Mouse (Mus musculus) cerebellum, postnatal 36 days (tissue): ENCODE measurements around the gene Snai3.

Source experiments
- DNase-seq, 2 experiments: peaks; one replicate each; pipeline ENCODE4 v3.0.0; 2021 to 2022; ENCODE audit warnings: mixed read lengths in 2 of 2

Gene Snai3

DNA sequence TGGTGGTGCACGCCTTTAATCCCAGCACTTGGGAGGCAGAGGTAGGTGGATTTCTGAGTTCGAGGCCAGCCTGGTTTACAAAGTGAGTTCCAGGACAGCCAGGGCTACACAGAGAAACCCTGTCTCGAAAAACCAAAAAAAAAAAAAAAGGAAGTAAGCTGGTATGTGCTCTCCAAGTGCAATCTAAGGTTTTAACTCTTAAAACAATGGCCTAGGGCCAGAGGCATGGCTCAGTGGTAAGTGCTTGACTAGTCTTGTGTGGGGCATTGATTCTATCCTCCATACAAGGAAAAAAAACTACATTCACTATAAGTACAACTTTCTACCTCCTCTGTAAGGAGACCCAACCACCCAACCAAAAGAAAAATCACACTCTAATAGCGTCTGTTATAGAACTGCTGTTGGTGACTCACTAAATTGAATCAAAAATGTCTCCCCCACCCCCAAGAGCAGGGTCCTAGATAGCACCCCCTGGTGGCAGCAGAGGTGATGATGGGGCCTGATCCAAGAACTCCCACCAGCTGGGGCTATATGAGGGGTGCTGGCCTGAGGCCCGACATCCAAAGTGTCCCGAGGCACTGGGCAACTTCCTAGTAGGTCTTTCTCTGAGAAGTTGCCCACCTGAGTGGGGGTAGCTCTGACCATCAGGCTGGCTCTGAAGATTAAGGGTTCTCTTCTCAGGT, 1.2 kb downstream of the Snai3 start:
- no peak for DNase-seq

DNA sequence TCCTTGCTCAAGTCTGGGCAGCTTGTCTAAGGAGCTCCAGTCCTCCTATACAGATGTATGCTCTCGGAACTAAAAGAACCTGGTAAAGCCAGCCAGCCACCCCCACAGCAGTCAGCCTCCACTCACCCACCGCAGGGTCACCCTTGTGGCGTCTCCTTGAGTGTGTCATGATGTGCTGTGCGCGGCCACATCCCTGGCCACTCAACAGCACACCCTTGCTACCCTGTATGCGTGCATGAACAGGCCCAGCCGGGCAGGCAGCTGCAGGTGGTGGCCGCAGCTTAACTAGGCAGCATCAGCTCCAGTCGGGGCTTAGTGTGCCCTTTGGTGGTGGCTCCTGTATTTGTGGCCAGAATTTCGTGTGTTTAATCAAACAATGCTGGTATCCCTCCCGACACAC, 3.4 kb downstream of the Snai3 start:
- DNase-seq = no peak

DNA sequence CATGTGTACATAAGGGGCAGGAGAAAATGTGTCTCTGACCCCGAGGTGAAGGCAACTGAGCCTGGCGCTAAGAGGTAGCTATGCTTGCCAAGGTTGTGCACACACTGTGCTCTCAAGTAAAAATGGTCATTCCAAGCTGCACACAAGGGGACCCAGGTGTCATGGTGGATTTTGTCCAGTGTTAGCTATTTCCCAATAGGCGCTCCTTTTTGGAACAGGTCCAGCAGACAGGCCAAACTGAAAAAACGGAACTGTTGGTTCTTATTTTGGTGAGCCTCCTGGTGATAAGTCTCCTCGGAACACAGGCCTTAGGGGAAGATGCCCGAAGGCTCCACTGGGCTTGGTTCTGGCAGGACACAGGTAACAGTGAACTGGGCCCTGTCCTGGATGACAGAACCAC, 6.1 kb downstream of the Snai3 start:
- no peak for DNase-seq

DNA sequence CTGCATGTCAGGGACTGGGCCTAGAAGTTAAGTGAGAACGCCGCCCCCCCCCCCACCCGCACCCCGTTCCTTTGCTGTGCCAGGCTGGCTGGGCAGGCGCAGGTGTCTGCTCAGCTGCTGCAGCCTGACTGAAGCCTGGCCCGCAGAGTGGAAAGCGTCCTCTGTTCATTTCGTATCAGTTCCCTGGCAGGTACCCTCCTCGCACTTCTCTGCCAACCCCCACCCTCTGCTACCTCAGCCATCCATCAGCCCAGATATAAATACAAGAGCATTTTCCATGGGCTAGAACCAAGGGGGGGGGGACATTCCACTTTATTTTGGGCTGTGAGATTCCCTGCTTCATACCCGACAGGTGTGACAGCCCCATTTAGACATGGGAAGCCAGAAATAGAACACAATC, 8.4 kb downstream of the Snai3 start:
- DNase-seq = no peak

DNA sequence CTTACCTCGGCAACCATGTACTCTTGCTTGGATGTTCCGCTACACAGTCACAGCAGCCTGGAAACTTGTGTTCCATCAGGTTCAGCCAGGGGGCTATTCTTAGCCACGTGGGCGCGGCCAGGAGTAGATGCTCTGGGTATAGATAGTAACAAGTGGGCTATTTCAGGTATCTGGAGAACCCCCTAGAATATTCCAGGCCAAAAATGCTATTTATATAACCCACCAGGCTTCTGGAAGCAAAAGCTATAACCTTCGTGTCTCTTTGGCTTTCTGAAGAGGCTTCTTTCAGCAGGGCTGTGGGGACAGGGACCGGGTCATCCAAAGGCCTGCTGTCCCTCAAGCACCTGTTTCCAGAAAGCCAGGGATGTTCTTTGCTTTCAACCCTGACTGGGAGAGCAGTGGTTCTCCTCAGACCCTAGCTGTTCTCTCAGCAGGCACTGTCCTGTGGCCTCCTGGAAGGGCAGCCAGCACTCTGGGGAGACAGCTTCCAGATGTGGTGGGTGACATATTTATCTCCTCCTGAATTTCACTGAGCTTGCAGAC, 9.3 kb downstream of the Snai3 start:
- DNase-seq = no peak

DNA sequence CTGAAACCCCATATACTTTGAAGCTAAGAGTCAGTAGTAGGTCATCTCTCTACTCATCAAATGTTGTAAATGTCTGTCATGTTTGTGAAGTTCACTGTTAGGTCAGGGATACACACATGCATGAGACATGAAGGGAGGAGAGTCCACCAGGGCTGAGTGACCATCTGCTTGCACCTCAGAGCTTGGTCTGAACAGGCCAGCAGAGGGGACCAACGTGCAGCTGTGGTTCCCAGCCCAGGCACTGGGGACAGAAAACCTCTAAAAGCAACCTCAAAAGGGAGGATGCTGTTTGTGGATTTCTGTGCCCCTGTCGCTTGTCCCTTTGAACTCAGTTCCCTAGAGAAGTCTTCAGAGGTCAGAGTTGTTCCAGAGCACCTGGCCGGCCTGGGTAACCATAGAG, 15.3 kb downstream of the Snai3 start:
- DNase-seq = no peak

DNA sequence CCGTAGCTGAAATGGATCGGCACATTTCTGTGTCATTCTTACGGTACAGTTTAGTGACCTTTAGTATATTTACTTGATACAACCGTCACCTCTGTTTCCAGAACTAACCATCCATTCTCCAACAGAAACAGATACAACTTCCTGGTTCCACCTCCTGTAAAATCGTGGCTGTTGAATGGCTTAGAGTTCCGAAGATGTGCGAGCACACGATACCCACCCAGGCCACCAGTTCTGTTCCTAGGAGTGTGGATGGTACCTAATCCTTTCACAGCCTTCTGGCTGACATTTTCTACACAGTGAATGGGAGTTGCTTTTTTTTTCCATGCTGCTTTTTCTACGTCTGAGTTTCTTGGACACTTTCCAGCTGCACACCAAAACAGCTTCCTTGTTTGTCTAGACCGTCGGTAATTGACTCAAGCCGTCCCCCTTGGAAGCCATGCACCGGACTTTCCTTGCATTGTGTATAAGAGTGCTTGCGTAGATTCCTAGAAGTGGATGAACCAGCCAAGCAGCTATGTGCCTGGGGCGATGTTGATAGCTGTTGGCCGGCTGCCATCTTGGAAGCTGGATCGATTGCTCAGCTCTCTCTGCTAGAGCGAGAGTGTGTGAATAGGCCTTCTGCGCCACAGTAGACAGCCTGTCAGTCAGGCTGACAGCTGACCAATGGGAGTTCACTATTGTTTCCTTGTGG, 16.3 kb downstream of the Snai3 start:
- peak; percentile 66 to 71 for DNase-seq

DNA sequence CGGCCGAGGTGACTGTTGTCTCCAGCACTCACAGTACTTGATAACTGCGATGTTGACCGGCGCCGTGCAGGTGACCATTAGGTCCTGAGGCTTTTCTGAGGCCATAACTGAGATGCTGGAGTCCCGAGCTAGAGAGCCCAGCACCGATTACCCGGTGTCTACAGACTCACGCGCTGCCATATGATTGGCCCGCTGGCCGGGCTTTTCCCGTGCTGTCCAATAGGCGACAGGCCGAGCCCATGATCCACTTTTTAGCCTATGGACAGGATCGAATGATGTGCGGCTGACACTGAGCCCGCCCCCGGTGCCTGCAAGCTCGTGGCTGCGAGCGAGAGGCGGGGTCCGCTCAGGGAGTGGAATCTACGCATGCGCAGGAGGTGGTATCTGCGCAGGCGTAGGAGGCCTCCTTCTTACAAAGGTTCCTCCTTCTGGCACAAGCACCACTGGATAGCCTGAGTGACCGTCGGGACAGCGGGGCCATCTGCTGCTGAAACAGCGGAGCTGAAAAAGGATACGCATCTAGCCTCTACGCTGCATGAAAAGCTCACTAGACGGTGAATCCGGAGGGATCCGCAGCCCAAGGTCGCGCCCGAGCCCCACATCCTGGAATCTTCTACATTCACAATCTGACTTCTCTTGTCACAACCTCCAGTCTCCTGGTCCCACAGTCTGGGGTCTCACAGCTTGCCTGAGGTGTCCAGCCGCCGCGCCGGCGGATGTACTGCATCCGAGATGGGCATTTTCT, 17.1 kb downstream of the Snai3 start, which contains the start of gene Mvd:
Gene Mvd (minus strand): TSS at position 161 of the 745 bp plus-strand sequence.
- peak; percentile 98 to 100 for DNase-seq

DNA sequence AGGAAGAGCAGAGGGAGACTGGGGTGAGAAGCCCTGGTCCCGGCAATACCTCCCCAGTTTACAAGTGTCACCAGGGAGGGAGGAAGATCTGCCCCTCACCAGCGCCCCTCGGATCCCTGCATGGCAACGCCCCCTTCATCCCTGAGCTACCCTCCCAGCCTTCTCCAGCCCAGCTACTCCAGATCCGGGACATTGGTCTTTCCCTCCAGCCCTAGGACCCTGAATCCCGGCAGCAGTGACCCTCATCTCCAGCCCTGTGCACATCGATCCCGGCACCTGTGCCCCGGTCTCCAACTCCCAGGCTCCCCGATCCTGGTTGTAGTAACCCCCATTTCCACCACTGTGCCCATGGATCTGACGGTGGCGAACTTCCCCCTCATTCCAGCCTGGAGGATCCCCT, 17.8 kb downstream of the Snai3 start:
- DNase-seq = peak in 1 of 2 experiments; percentile 20

DNA sequence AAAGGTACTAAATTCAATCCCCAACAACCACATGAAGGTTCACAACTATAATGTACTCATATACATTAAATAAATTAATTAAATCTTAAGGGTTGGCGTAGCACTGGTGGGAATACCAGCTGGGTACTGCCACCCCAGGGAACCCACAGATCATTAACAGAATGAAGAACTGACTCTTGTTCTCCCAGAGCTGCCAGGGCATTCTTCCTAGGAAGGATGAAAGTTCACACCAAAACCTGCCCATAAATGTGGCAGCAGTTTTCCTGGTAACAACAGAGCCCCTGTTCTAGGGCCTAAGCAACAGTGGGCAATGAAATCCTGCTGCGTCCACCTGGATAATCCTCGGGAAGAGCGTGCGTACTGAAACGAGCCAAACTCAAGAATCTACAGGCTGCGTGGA, 18.2 kb downstream of the Snai3 start:
- DNase-seq = no peak

DNA sequence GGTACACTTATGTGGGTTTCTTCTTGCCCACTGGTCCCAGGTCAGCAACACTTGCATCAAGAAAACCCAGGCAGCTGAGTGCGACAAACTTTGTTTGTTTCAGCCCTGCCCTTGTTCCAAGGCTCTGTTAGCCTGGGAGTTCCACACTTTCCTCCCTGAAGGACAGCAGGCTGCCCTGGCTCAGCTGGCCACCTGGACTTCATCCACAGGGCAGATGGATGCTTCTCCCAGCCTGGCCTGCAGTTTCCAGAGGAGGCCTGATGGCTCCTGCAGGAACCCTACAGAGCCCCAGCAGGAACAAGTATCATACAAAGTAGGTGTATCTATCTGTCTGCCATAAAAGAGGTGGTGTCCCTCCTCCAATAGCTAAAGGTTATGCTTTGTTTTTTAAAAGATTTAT, 19.2 kb downstream of the Snai3 start:
- DNase-seq = no peak

DNA sequence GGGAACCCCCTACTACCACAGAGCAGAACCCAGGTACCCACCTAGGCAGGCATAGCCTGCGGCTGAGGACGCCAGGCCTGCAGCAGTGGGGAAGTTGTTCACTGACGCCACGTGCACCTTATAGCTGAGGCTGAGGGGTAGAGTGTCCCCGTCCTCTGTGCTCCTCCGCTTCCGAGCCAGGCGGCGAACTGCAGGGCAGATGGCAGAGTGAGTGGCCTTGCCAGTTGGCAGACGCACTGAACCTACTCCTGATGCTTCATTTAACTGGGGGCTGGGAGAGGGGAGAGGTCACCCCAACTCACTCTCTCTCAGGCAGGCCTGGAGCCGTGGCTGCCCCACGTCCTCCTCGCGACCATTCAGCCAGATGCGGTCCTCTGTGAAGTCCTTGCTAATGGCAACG, 21.2 kb downstream of the Snai3 start:
- DNase-seq = peak; percentile 68 to 74

DNA sequence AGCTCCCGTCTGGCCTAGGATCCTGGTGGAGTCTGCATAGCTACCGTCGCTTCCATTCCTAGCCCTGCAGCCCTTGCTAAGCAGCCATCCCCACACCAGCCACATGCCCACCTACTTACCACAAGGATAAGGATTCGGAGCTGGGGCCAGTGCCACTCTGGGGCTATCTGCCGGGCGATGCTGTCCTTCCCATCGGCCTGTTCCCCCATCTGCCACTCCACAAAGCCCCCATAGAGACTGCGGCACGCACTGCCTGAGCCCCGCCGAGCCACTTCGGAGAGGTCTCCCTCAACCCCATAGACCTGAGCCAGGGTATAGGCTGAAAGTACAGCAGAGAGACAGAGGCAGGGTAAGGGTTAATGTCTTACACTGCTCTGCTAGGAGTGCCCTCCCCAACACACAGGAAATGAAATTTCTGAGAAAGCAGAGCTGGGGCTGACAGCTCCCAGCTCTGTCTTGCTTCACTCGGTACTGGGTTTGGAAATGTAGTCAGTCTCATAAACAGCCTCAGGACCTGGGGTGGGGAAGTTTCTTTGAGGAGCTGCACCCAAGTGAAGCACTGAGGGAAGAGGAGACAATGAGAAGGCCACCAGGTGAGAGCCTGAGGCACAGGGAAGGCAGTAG, 22.7 kb downstream of the Snai3 start:
- DNase-seq = no peak

DNA sequence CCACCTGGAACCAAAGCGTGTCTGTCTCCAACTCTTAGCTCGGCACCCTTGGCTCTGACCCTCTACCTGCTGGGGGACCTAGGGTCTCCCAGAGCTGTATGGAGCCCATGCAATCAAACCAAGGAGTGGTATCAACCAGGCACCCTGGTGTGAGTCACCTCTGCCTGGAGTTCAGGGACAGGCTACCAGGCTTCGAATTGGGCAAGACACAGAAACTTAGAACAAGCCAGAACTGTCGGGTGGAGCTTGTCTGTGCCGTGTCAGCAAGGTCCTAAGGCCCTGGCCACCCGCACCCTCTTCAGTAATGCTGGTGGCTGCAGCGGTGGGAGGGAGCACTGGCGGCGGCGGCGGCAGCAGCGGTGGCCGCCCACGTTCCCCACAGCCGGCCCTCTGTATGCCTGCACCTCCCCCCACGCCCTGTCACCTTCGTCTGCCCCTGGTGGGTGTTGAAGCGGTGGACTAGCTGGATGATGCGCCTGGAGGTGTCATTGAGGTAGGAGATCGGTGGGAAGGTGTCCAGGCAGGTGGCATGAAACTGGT, 23.9 kb downstream of the Snai3 start:
- no peak for DNase-seq

DNA sequence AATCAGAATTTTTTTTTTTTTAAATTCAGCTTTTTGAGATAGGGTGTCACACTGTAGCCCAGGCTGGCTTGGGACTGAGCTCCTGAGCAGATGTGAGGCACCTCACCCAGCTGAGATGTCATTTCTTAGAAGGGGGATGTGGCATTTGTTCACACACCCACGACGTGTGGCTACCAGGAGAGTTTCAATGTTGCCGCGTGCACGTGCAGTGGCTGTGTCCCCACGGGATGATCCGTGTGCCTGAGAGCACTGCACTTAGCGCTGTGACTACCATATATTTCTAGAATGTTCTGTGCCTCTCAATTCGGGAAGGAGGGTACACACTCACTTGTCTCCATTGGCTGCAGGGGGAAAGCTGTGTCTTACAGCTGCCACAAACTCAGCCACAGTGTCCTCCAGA, 24.4 kb downstream of the Snai3 start:
- DNase-seq = no peak

DNA sequence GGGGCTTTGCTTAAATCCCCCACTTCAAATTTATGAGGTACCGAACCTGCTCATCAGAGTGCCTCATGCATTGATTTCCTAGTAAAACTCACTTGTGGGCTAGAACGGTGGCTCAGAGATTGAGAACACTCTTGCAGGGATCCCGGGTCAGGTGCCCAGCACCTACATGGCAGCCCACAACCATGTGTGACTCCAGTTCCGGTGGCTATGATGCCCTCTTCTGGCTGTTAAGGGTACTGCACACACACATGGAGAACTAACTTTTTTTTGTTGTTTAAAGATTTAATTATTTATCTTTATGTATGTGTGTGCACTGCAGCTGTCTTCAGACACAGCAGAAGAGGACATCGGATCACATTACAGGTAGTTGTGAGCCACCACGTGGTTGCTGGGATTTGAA, 25.2 kb downstream of the Snai3 start:
- no peak for DNase-seq

DNA sequence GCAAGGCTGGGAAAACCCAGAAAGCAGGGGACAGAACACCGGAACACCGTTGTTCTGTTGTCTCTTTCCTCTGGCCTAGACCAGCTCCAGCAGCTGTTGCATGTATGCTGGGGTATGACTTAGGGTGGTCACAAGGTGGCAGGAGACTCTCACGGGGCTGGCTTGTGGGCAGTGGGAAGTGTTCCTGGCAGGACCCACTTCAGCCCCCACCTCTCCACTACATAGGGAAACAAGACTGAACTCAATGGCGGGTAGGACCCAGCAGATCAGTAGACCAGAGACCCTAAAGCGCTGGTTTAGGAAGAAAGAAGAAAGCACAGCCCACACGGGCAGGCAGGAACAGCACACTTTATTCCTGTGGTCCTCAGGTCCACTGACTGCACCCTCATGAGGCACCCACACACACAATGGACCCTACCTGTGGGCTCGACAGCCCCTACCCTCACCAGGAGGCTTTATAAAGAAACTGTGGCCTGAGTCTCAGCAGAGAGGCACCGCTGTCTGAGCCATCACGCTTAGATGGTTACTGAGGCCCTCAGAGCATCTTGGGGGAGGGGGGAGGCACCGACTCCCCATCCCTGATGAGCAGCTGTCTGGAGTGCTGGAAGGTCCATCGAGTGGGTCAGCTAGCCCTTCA, 27.1 kb downstream of the Snai3 start:
- DNase-seq = no peak

DNA sequence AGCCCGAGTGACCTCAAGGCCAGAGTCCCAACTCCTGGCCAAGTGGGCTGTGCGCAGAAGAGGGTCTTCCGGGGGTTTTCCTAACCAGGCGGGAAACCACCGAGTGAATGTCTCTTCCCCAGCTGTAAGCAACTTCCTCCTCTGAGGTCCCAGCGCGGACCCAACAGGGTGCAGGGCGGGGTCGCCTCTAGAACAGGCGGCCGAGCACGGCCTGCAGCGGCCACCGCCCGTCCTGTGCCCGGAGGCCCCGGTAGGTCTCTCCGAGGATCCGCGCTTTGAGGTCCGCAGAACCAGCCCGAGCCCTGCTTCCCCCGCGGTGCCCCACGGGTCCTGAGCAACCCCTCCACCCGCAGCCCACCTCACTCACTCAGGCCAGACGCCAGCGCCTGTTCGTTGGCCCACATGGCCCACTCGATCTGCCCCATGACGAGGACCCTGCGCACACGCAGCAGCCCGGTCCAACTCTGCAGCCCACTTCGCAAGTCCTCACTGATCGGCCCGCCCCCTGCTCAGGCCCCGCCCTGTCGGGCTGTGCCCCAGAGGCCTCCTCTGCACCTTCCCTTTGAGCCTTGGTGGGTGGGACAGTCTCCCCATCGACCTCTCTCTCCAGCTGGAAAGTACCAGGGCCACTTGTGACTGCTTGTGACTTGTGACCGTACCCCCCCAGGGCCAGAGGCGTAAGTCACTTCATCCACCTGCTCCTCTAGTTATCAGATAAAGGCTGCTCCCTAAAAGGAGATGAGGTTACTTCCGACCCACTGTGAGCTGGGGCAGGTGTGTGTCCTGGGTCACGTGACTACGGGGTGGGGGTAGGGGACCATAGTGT, 27.9 kb downstream of the Snai3 start, which contains the start of gene Cyba:
Gene Cyba (minus strand): TSS at position 488 of the 826 bp plus-strand sequence.
- no peak for DNase-seq

DNA sequence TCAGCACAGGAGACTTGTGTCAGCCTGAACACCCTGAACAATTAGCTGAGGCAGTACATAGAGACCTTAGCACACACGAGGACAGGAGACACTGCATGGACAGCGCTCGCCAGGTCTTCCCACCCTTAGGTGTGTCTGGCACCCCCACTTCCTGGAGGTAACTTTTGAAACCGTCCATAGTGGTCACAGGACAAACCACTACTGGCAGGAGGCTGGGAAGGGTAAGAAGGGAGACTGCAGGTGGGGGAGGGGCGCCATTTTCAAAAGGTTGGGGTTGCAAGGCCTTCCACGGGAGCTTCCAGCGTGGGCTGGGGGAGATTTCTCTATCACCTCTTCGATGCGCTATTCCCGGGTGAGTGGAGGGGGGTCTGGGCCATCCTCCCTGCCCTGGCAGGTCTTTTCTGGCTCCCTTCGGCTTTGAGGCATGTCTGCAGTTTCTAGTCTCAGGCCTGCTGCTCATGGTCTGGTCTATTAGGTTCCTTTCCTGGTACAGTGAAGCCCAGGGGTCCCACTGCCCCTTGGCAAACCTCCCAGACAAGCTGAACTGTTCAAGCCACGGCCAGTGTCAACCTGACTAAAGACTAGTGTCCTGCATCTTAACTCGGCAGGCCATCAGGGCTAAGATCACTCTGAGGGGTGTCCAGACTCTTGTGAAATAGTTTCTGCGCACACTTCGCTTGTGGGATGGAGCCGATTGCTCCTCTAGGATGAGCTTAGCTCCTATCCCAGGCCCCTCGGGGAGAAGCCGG, 28.7 kb downstream of the Snai3 start:
- no peak for DNase-seq

DNA sequence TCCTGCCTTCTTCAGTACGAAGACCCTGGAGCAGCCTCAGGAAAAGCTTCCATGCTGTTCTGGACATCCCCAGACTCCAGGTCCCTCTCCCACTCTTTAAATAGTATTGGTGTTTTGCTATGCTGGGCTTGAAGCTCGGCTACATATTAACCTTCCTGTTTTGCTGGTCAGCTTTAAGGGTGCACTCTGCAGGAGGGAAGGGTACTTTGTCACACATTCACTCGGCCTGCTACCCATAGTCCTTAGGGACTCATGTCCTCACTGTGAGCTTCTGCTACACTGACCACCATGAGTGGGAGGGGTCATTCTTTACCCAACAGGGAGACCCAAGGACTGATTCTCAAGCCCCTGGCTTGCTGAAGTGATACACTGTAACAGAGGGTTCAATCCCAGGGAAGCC, 29.9 kb downstream of the Snai3 start:
- no peak for DNase-seq
